Mouse (Mus musculus) liver, embryonic 13.5 days (tissue): ENCODE results near the gene Arl15. TPM values are rescaled to one million over a fixed set of nuclear protein-coding genes. Genes with fewer than 3 reads are reported as not detected.

ENCODE experiments used
- ATAC-seq: fragments of 200-750 bp; cut with Nextera tagmentation; 2 replicates; pipeline ENCODE4 v1.8.0; 2017; ENCODE audit warnings: low read depth, mild to moderate bottlenecking, moderate number of reproducible peaks, moderate library complexity
- DNase-seq: peaks from one replicate; pipeline ENCODE4 v3.0.0; 2022
- H3K27ac ChIP-seq: fragments of 300-500 bp; sonication (generic); 2 replicates; pipeline ENCODE4 v1.5.1; 2015; ENCODE audit warnings: moderate library complexity, mild to moderate bottlenecking, inconsistent platforms
- H3K27me3 ChIP-seq: fragments of 300-500 bp; sonication (generic); 2 replicates; pipeline ENCODE4 v1.6.1; 2015; ENCODE audit warnings: mild to moderate bottlenecking, inconsistent platforms
- H3K36me3 ChIP-seq: fragments of 300-500 bp; sonication (generic); 2 replicates; pipeline ENCODE4 v1.6.1; 2015; ENCODE audit warnings: mild to moderate bottlenecking, inconsistent platforms
- H3K4me1 ChIP-seq: fragments of 300-500 bp; sonication (generic); replicated peaks from 2 replicates; pipeline ENCODE4 v1.6.1; 2015; ENCODE audit warnings: inconsistent platforms
- H3K4me2 ChIP-seq: fragments of 300-500 bp; sonication (generic); 2 replicates; pipeline ENCODE4 v1.6.1; 2015; ENCODE audit warnings: inconsistent platforms, mild to moderate bottlenecking, moderate library complexity
- H3K4me3 ChIP-seq: fragments of 300-500 bp; sonication (generic); replicated peaks from 2 replicates; pipeline ENCODE4 v1.5.1; 2015; ENCODE audit warnings: mild to moderate bottlenecking, inconsistent platforms
- H3K9ac ChIP-seq: fragments of 300-500 bp; sonication (generic); 2 replicates; pipeline ENCODE4 v1.6.1; 2015; ENCODE audit warnings: mild to moderate bottlenecking, inconsistent platforms
- H3K9me3 ChIP-seq: fragments of 300-500 bp; sonication (generic); replicated peaks from 2 replicates; pipeline ENCODE4 v1.6.1; 2016; ENCODE audit warnings: inconsistent platforms
- whole genome bisulfite sequencing: fragments of 180-500 bp; shearing (Covaris S2); methylation state at CpG from one replicate; pipeline ENCODE4 v1.1.7; 2015; ENCODE audit not compliant: insufficient replicate concordance; 5-methylcytosine and 5-hydroxymethylcytosine counted together
- polyA plus RNA-seq: library from polyadenylated mRNA; unstranded; fragments of >200 nt; fragmentation: Nextera tagmentation; extraction: Ambion mirVana; gene quantifications from 2 replicates; pipeline ENCODE4 v1.2.1, GENCODE M21; 2015

Gene Arl15
- polyA plus RNA-seq, 1 experiment from 2014 or later, result 2.5 TPM

DNA sequence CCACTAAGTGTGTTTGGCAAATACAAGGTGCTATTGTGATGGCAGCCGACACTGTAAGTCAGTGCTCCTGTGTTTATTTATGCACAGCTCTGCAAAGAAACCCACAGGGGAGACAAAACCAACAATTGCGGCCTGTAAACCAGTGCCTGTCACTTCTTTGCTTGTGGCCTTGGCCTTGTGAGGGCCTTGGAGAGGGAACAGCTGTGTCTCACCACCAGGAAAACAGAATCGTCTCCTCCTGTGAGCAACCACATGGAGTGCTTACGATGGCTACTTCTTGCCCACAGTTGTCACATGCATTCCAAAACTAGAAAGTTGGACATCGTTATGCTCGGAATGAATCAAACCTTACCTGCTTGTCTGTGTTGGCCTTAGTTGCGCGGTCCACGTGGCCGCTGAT, 52.1 kb downstream of the Arl15 start:
- H3K27ac ChIP-seq, result 0 out of 2 replicates have a peak overlapping the region, but pooled peaks have one; percentile 9
- H3K4me3 ChIP-seq, result no peak overlapping the region
- H3K9me3 ChIP-seq, result no peaks in the 10 kb centered on the region
- DNase-seq (no peak), ATAC-seq (no peak)
- H3K4me2 ChIP-seq, result no peak overlapping the region
- H3K27me3 ChIP-seq, result no peaks in the 10 kb centered on the region
- peaks cover 93% of the 10 kb centered on the region for H3K4me1 ChIP-seq
- H3K9ac ChIP-seq, result no peak overlapping the region
- H3K36me3 ChIP-seq, result no peaks in the 10 kb centered on the region
- 86% methylated on average over 10 of the region's 10 CpGs for WGBS

DNA sequence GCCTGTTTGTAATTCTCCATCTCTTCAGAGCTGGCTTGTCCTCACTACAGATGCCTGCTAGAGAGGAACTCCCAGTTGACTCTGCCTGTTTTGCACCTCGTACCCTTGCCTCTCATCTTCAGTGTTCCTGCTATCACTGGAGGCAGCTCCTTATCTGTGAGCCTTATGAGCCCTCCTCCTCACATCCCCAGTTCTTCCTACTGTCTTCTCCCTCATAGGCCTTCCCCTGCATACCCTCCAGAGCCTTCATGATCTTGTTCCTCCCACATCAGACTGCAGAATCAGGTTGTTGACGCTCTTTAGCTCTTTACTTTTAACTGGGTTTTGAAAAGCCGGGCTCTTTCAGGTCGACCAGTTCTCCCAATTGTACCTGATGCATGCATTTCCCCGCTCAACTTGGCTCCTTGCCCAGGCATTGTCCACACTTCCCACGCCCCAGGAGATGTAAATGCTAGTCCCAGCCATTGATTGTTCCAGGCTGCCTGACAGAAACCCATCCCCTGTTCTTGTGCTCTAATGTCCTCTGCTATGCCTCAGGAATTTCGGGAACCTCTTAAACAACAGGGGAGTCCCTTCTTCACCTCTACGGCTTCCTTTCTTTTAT, 56.2 kb downstream of the Arl15 start:
- 57% methylated on average over 8 of the region's 8 CpGs for WGBS
- H3K36me3 ChIP-seq, result no peaks in the 10 kb centered on the region
- peaks cover 88% of the 10 kb centered on the region for H3K4me1 ChIP-seq
- H3K27me3 ChIP-seq, result no peaks in the 10 kb centered on the region
- no peak for DNase-seq
- ATAC-seq, result peak; percentile 79
- peak overlapping the region; percentile 66 for H3K27ac ChIP-seq
- no peak overlapping the region for H3K9ac ChIP-seq
- H3K4me2 ChIP-seq, result peak overlapping the region; percentile 13; the same call in 1 of the 2 replicates
- no peaks in the 10 kb centered on the region for H3K9me3 ChIP-seq
- no peak overlapping the region for H3K4me3 ChIP-seq

DNA sequence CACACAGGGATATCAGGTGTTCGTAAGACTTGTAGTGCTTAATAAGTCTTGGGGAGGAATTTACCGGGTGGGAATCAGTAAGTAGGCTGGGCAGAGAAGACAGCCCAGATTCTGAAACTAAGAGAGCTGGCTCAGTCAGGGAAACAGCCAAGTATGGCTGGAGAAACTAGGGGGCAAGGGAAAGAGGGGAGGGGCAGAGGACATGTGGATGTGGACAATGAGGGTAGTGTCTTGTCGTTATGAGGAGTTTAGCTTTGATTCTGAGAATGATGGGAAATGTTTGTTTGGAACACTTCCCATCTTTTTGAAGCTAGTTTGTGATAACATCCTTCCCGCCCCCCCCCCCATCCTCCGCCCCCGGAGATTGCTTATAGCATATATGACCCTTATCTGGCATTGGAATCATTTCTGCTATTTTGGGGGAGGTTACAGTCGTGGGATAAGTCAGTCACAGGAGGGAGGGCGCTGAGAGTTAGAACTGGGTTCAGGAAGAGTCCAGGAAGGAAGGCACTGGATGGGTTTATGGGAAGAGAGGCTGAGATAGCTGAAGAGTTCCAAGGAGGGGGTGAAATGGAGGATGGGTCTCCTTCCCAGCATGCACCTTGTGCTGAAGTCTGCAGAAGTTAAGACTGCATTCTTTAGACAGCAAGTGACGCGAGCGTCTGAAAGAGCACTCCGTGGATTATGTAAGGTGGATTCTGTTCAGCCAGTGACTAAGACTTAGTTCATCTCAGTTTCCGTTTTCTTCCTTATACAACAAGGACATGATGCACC, 57.5 kb downstream of the Arl15 start:
- H3K4me2 ChIP-seq, result peak overlapping the region; percentile 53

DNA sequence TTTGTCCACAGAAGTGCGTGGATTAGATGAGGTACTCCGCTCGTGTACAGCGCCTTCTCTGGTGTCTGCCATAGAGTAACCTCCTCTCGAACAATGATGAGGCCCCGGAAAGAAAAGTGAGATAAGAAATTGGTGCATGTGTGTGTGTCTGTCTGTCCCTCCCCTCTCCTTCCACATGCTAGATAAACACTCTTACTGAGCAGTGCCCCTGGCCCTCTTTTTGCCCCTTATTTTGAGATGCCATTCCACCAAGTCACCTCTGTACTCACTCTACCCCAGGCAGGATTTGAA, 58.0 kb downstream of the Arl15 start:
- WGBS, result 24% methylated on average over 6 of the region's 6 CpGs
- peaks cover 91% of the 10 kb centered on the region for H3K4me1 ChIP-seq
- H3K9me3 ChIP-seq, result no peaks in the 10 kb centered on the region
- ATAC-seq (peak; percentile 70), DNase-seq (no peak)
- peak overlapping the region; percentile 41; the same call in 1 of the 2 replicates for H3K9ac ChIP-seq
- H3K27me3 ChIP-seq, result no peaks in the 10 kb centered on the region
- H3K4me3 ChIP-seq, result peak overlapping the region; percentile 8; the same call in 1 of the 2 replicates
- no peaks in the 10 kb centered on the region for H3K36me3 ChIP-seq
- peak overlapping the region; percentile 54 for H3K27ac ChIP-seq
- H3K4me2 ChIP-seq, result peak overlapping the region; percentile 53

More for the DNA sequence above, 57.5 kb downstream of the Arl15 start:
- peak overlapping the region; percentile 8; the same call in 1 of the 2 replicates for H3K4me3 ChIP-seq
- H3K27me3 ChIP-seq, result no peaks in the 10 kb centered on the region
- peak overlapping the region; percentile 41; the same call in 1 of the 2 replicates for H3K9ac ChIP-seq
- peak; percentile 5 for ATAC-seq
- H3K36me3 ChIP-seq, result no peaks in the 10 kb centered on the region
- no peak for DNase-seq
- WGBS, result 57% methylated on average over 13 of the region's 13 CpGs
- H3K27ac ChIP-seq, result peak overlapping the region; percentile 54
- H3K9me3 ChIP-seq, result no peaks in the 10 kb centered on the region
- H3K4me1 ChIP-seq, result peaks cover 87% of the 10 kb centered on the region

DNA sequence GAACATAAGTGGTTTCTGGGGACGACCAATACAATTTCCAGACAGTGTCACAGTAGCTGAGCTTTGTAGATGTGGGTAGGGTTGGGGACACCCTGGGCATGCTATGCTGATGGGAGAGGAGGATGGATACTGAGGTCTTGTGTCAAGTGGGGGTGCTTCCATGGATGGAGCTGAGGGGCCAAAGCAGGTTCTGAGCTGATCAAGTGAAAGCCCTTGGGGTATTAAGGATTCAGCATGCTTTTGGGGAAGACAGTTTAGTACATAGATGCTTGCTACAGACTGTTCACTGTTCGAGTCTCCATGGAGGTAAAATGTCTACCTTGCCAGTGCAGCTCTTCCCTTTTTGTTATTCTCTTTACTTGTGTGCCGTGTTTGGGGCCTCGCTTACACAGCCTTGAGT, 59.8 kb downstream of the Arl15 start:
- Histone ChIP-seq H3K4me3 (no peak overlapping the region), H3K4me2 (no peak overlapping the region), H3K27me3 (no peaks in the 10 kb centered on the region), H3K9me3 (no peaks in the 10 kb centered on the region), H3K4me1 (peaks cover 93% of the 10 kb centered on the region), H3K9ac (no peak overlapping the region; the same call in 1 of the 2 replicates), H3K27ac (peak overlapping the region; percentile 50), H3K36me3 (no peaks in the 10 kb centered on the region)
- 65% methylated on average over 4 of the region's 4 CpGs for WGBS
- ATAC-seq (no peak), DNase-seq (no peak)

DNA sequence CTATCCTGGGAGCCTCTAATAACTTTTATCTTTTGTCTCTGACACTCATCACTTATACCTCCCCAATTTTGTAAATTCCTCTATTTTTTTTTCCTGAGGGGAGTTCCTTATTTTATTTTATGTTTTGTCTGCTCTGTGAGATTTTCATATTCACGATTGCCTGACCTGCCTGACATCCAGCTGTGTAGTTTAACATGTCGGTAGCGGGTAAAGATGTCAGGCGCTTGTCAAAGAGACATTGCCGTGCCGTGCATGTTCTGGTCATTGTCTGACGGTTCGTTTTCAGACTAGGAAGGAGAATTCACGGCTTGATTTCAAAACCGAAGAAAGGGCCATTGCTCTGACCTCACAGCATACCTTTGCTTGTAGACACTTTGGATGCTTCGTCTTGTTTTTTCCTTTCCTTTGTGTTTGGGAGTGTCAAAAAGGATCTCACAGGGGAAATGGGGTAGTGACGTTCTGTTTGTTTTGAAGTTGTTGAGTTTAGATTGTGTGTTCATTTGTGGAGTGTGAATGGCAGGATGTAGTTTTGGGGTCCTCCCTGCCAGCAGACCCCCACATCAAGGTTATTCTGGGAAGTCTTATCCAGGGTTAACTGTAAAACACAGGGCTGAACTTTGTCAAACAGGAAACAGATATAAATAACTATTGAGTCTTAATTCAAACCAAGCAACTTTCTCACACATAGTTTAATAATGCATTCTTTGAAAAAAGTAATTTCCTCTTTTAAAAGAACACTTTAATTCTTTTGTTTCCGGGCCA, 60.4 kb downstream of the Arl15 start:
- peaks cover 93% of the 10 kb centered on the region for H3K4me1 ChIP-seq
- no peak overlapping the region for H3K9ac ChIP-seq
- DNase-seq (no peak), ATAC-seq (no peak)
- H3K9me3 ChIP-seq, result no peaks in the 10 kb centered on the region
- 63% methylated on average over 13 of the region's 13 CpGs for WGBS
- H3K4me3 ChIP-seq, result no peak overlapping the region
- H3K4me2 ChIP-seq, result no peak overlapping the region
- no peaks in the 10 kb centered on the region for H3K27me3 ChIP-seq
- H3K27ac ChIP-seq, result peak overlapping the region; percentile 40; the same call in 1 of the 2 replicates
- H3K36me3 ChIP-seq, result no peaks in the 10 kb centered on the region

DNA sequence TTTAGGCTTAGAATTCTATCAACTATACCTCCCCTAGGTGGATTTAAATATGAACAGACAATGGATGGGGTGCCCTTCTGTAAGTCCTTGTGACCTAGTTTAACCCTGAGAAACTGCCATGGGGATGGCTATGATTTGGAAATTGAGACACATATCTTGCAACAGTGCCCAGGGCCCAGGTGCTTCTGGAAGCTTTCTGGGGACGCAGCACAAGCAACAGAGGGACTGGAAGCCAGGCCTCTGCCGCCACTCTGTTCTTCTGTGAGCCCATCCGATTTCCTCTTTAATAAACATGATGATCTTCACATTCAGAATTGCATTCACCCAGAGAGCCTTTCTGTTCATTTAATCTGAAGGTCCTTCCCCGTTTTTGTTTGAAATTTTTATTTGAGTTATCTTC, 62.6 kb downstream of the Arl15 start:
- Histone ChIP-seq H3K27me3 (no peaks in the 10 kb centered on the region), H3K4me3 (no peak overlapping the region), H3K36me3 (no peaks in the 10 kb centered on the region), H3K4me1 (peaks cover 93% of the 10 kb centered on the region), H3K27ac (peak overlapping the region; percentile 58), H3K9ac (no peak overlapping the region), H3K4me2 (no peak overlapping the region), H3K9me3 (no peaks in the 10 kb centered on the region)
- 73% methylated on average over 4 of the region's 4 CpGs for WGBS
- DNase-seq, result no peak
- no peak for ATAC-seq

DNA sequence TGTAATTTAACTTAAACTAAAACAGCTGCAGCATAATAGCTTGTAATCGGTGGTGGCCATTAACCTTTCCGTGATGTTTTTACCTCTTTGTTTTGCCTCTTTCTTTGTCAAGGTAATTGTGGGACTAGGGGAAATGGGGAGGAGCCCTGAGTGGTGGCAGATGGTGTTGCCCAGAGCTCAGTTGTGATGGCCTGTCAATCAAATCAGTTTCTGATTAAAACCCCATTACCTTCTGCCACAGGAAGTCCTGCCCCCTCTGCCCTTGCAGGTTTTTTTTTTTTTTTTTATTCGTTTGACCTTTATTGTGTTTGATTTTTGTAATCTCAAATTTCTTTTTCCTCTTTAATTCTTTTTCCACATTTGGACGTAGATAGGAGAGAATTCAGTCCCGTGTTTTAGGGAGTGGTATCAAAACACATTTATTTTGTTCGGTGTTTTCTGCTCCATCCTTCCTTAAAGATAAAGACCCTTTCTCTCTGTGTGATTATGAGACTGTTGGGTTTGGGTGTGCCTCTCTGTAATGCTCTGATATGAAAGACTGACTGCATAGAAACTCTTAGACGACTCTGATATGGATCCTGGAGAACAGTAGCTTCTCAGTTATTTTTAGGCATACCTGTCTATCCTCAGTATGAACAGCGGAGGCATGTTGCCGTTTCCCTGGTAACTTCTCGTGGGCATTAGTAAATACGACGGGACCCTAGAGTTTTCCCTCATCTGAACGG, 64.5 kb downstream of the Arl15 start:
- DNase-seq (peak; percentile 42), ATAC-seq (peak; percentile 95)
- peak overlapping the region; percentile 83 for H3K4me2 ChIP-seq
- peaks cover 95% of the 10 kb centered on the region for H3K4me1 ChIP-seq
- H3K36me3 ChIP-seq, result no peaks in the 10 kb centered on the region
- 16% methylated on average over 13 of the region's 13 CpGs for WGBS
- H3K4me3 ChIP-seq, result peak overlapping the region; percentile 54
- peak overlapping the region; percentile 91 for H3K27ac ChIP-seq
- H3K9ac ChIP-seq, result peak overlapping the region; percentile 60
- H3K9me3 ChIP-seq, result no peaks in the 10 kb centered on the region
- no peaks in the 10 kb centered on the region for H3K27me3 ChIP-seq

DNA sequence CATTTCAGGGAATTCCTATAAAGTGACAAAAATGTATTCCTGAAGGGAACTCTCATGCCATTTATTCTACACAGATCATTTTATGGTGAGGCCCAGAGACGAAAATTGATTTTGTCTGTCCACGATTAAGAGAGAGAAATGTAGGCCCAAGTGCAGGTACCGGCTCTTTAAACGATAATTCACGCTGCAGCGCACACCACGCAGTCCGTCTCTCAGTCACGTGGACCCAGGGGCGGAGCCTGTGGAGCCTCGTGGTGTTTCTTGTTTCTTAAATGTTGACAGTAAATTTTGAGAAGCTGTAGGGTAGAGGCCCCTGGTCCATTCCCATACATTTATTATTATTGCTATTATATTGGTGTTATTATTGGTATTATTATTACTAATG, 65.1 kb downstream of the Arl15 start:
- Histone ChIP-seq H3K9ac (peak overlapping the region; percentile 60), H3K4me1 (peaks cover 95% of the 10 kb centered on the region), H3K4me2 (peak overlapping the region; percentile 83), H3K27me3 (no peaks in the 10 kb centered on the region), H3K4me3 (peak overlapping the region; percentile 54), H3K9me3 (no peaks in the 10 kb centered on the region), H3K36me3 (no peaks in the 10 kb centered on the region), H3K27ac (peak overlapping the region; percentile 91)
- peak; percentile 81 for ATAC-seq
- WGBS, result 37% methylated on average over 11 of the region's 11 CpGs
- DNase-seq, result peak; percentile 71

DNA sequence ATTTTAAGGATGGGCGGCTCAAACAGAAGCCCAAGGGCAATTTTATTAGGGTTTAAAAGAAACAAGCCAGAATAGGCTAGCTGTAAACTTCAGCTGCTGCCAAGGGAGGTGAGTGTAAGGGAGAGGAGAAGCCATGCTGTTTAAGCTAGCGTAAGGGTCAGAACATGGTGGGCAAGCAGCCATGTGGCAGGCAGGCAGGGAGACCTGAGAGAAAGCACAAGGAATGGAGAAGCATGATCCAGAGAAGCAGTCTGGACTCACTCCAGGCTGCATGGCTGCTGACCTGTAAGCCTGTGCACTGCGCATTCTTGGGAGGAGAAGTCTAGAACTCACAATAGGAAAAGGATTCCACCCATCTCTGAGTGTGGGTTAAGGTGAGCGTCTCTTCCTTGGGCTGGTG, 66.5 kb downstream of the Arl15 start:
- H3K9ac ChIP-seq, result peak overlapping the region; percentile 43
- DNase-seq, result no peak
- H3K4me1 ChIP-seq, result peaks cover 90% of the 10 kb centered on the region
- no peaks in the 10 kb centered on the region for H3K9me3 ChIP-seq
- H3K27me3 ChIP-seq, result no peaks in the 10 kb centered on the region
- no peak for ATAC-seq
- H3K4me3 ChIP-seq, result no peak overlapping the region
- WGBS, result 70% methylated on average over 4 of the region's 4 CpGs
- H3K36me3 ChIP-seq, result no peaks in the 10 kb centered on the region
- H3K4me2 ChIP-seq, result peak overlapping the region; percentile 25; the same call in 1 of the 2 replicates
- peak overlapping the region; percentile 91 for H3K27ac ChIP-seq

DNA sequence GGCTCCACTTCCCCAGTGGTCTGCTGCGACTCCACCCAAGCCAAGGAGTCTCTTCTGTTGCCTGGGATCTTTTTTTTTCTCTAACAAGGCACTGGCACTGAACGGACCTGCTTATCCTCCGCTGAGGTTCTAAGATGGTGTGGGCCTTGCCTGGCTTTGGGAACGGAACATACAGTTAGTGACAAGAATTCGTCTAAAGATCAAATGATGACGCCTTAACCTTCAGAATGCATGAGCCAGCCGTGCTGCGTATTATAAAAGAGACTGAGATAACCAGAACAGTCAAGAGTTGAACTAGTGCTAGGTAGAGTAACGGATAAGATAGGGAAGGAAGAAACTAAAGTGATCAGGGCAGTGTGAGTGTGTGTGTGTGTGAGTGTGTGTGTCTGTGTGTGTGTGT, 66.9 kb downstream of the Arl15 start:
- H3K4me2 ChIP-seq, result peak overlapping the region; percentile 25; the same call in 1 of the 2 replicates
- ATAC-seq, result 0 out of 2 replicates have a peak, but pooled peaks have one; percentile 16
- H3K9me3 ChIP-seq, result no peaks in the 10 kb centered on the region
- H3K27ac ChIP-seq, result peak overlapping the region; percentile 91
- peak overlapping the region; percentile 43; the same call in 1 of the 2 replicates for H3K9ac ChIP-seq
- no peak for DNase-seq
- H3K4me1 ChIP-seq, result peaks cover 86% of the 10 kb centered on the region
- WGBS, result 32% methylated on average over 9 of the region's 9 CpGs
- H3K4me3 ChIP-seq, result no peak overlapping the region
- H3K36me3 ChIP-seq, result no peaks in the 10 kb centered on the region
- H3K27me3 ChIP-seq, result no peaks in the 10 kb centered on the region
